ENCODE assay signal across 25 mouse cellular contexts in the genomic region with DNA sequence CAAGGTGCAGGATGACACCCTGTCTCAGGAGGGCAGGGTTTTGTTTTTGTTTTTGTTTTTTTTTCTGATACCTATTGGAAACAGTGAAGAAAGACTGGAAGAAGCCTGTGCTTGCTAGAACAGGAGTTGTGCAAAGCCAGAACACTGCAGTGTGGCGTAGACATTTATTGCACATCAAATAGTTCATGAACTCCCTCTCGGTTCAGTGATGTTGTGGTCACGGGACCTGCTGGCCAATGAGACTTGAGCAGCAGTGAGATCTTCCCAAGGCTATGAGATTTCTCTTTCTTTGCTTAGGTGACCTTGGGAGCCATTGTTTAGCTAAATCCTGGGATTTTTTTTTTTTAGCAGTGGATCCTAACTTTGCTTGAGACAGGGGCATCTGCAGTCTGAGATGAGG. TPM values are rescaled to one million over a fixed set of nuclear protein-coding genes. Genes with fewer than 3 reads are reported as not detected.
DNase-seq lines count a peak whose midpoint lies in the region; ATAC-seq and TF ChIP-seq lines count a peak whose summit lies in the region.
"Had no signal": no experiment of that assay in that cellular context is flagged by ENCODE, and none has a peak within 500 bp of the region (broad histone marks: within the 10 kb centered on the region; RNA-seq: fewer than 3 reads in every experiment).

No protein-coding gene starts in this region.

- H3K27me3 ChIP-seq in liver, embryonic 12.5 days (replicated peaks) = no peaks in the 10 kb centered on the region; the same call in 1 of the 2 replicates
- H3K27me3 ChIP-seq in liver, embryonic 11.5 days (replicated peaks; ENCODE audit: control insufficient read depth, insufficient read depth, low read length) = no peaks in the 10 kb centered on the region
- no peaks in the 10 kb centered on the region for H3K27me3 ChIP-seq in liver, embryonic 16.5 days (ENCODE audit: control insufficient read depth, insufficient read depth, low read depth, low read length)
- H3K27me3 ChIP-seq: forebrain, embryonic 13.5 days; heart, embryonic 13.5 days; hindbrain, embryonic 13.5 days had no signal

- H3K4me2 ChIP-seq in liver, embryonic 12.5 days = peak overlapping the region; percentile 36
- H3K4me2 ChIP-seq in liver, embryonic 11.5 days = no peak overlapping the region
- H3K4me2 ChIP-seq in liver, embryonic 16.5 days (ENCODE audit: low read depth, low read length) = peak overlapping the region; percentile 38
- H3K4me2 ChIP-seq: forebrain, embryonic 13.5 days; heart, embryonic 13.5 days; hindbrain, embryonic 13.5 days had no signal

- no peak for TF ChIP-seq CTCF in gastrocnemius, adult 2 months (IDR thresholded peaks at IDR 0.05)

- H3K4me1 ChIP-seq in liver, embryonic 12.5 days = no peaks in the 10 kb centered on the region
- H3K4me1 ChIP-seq in liver, embryonic 11.5 days (replicated peaks; ENCODE audit: control insufficient read depth, insufficient read depth, low read length) = no peaks in the 10 kb centered on the region
- no peaks in the 10 kb centered on the region; the same call in none of the 2 replicates for H3K4me1 ChIP-seq in liver, embryonic 16.5 days (ENCODE audit: control insufficient read depth, low read depth, low read length)
- H3K4me1 ChIP-seq: embryonic facial prominence, embryonic 10.5 days; forebrain, embryonic 13.5 days; hindbrain, embryonic 13.5 days had no signal

- H3K4me3 ChIP-seq in gastrocnemius, adult 2 months = 0 out of 2 replicates have a peak overlapping the region, but pooled peaks have one; percentile 23
- no peak overlapping the region for H3K4me3 ChIP-seq in liver, embryonic 12.5 days
- no peak overlapping the region for H3K4me3 ChIP-seq in liver, embryonic 11.5 days (ENCODE audit: low read depth, low read length)
- H3K4me3 ChIP-seq in liver, embryonic 16.5 days (ENCODE audit: low read depth, low read length) = peak overlapping the region; percentile 48
- H3K4me3 ChIP-seq: embryonic facial prominence, embryonic 10.5 days; forebrain, embryonic 13.5 days; heart, embryonic 13.5 days; hindbrain, embryonic 13.5 days had no signal

- H3K27ac ChIP-seq in gastrocnemius, adult 2 months = no peak overlapping the region
- peak overlapping the region; percentile 11; the same call in 1 of the 2 replicates for H3K27ac ChIP-seq in liver, embryonic 12.5 days
- H3K27ac ChIP-seq in liver, embryonic 11.5 days (ENCODE audit: low read depth, low read length) = no peak overlapping the region; the same call in 1 of the 2 replicates
- H3K27ac ChIP-seq in liver, embryonic 16.5 days (ENCODE audit: low read length) = 0 out of 2 replicates have a peak overlapping the region, but pooled peaks have one; percentile 3
- H3K27ac ChIP-seq: embryonic facial prominence, embryonic 10.5 days; forebrain, embryonic 13.5 days; heart, embryonic 13.5 days; hindbrain, embryonic 13.5 days; hindbrain, postnatal 0 days had no signal

- no peak for ATAC-seq in liver, embryonic 12.5 days
- no peak for ATAC-seq in liver, embryonic 11.5 days (replicated peaks; ENCODE audit: low FRiP score)
- no peak for ATAC-seq in liver, embryonic 16.5 days (ENCODE audit: low read depth)
- ATAC-seq: activated CD4-positive, CD25-positive, alpha-beta regulatory T cell, adult 4 months; CD4-positive, CD25-positive, alpha-beta regulatory T cell, adult 4 months; forebrain, embryonic 13.5 days; hindbrain, postnatal 0 days had no signal

- H3K36me3 ChIP-seq in liver, embryonic 12.5 days = peaks cover 4% of the 10 kb centered on the region
- no peaks in the 10 kb centered on the region for H3K36me3 ChIP-seq in liver, embryonic 11.5 days (ENCODE audit: control insufficient read depth, insufficient read depth, low read length)
- no peaks in the 10 kb centered on the region for H3K36me3 ChIP-seq in liver, embryonic 16.5 days (ENCODE audit: control insufficient read depth, insufficient read depth)
- H3K36me3 ChIP-seq: embryonic facial prominence, embryonic 10.5 days; heart, embryonic 13.5 days; hindbrain, embryonic 13.5 days had no signal

- H3K9ac ChIP-seq in liver, embryonic 12.5 days = no peak overlapping the region
- H3K9ac ChIP-seq in liver, embryonic 11.5 days (ENCODE audit: low read depth, low read length) = no peak overlapping the region
- H3K9ac ChIP-seq in liver, embryonic 16.5 days (ENCODE audit: low read depth, low read length) = no peak overlapping the region
- H3K9ac ChIP-seq: forebrain, embryonic 13.5 days; heart, embryonic 13.5 days; hindbrain, embryonic 13.5 days had no signal

- intact Hi-C loops in gastrocnemius, adult 2 months (cut with DNase I) = no loop called here

- no peaks in the 10 kb centered on the region for H3K9me3 ChIP-seq in liver, embryonic 12.5 days (replicated peaks)
- no peaks in the 10 kb centered on the region for H3K9me3 ChIP-seq in liver, embryonic 11.5 days (ENCODE audit: control insufficient read depth, low read length)
- H3K9me3 ChIP-seq in liver, embryonic 16.5 days (replicated peaks; ENCODE audit: control insufficient read depth, low read length) = no peaks in the 10 kb centered on the region
- H3K9me3 ChIP-seq: embryonic facial prominence, embryonic 10.5 days; forebrain, embryonic 13.5 days; heart, embryonic 13.5 days; hindbrain, embryonic 13.5 days had no signal

- DNase-seq in gastrocnemius, adult 2 months = no peak
- DNase-seq in gastrocnemius, adult 18-20 months (ENCODE audit: low spot score) = no peak
- DNase-seq in liver, embryonic 11.5 days (ENCODE audit: low spot score) = no peak
- DNase-seq in layer of hippocampus, postnatal 10 days (ENCODE audit: low spot score in 2 of 2) = no peak
- DNase-seq in kidney, postnatal 25 days = no peak
- DNase-seq: adrenal gland, postnatal 14 days; B cell, adult 2 months; cerebellum, adult 18-20 months; cerebellum, adult 9-11 months; gastrocnemius, postnatal 14 days had no signal

- WGBS in liver, embryonic 12.5 days (ENCODE audit: insufficient replicate concordance) = 51% methylated on average over 3 of the region's 3 CpGs
- 66% methylated on average over 3 of the region's 3 CpGs for WGBS in liver, embryonic 11.5 days
- WGBS in liver, embryonic 16.5 days (ENCODE audit: insufficient replicate concordance) = 48% methylated on average over 3 of the region's 3 CpGs

RNA-seq across cellular contexts. Expression of a gene that starts 2.3 kb away (rescaled TPM):
- total RNA-seq in gastrocnemius, adult 2 months (2021) = 1 to 10 TPM; 1.1 to 1.2 TPM
- 1 to 10 TPM in 1 of 2 experiments, under 1 TPM in 1; 0.94 to 2.4 TPM for total RNA-seq in gastrocnemius, adult 18-20 months (2021)
- polyA plus RNA-seq in liver, embryonic 12.5 days (2016; fragmentation: Nextera tagmentation; extraction: Ambion mirVana) = 6.7 and 8.1 TPM in 2 replicates
- 11.1 and 12.5 TPM in 2 replicates for polyA plus RNA-seq in liver, embryonic 11.5 days (2014; fragmentation: Nextera tagmentation; extraction: Ambion mirVana)
- polyA plus RNA-seq in liver, embryonic 16.5 days (2015; fragmentation: Nextera tagmentation; extraction: Ambion mirVana) = 13.7 and 18.1 TPM in 2 replicates
- under 1 TPM in 1 of 2 experiments, not detected in 1; 0.21 TPM for total RNA-seq in layer of hippocampus, postnatal 10 days (2021)
- total RNA-seq: hematopoietic stem cell, adult 5-6 weeks; MEL had no signal
- polyA plus RNA-seq: activated CD4-positive, CD25-positive, alpha-beta regulatory T cell, adult 4 months; CD4-positive, CD25-positive, alpha-beta regulatory T cell, adult 4 months; forebrain, embryonic 13.5 days; hindbrain, embryonic 13.5 days; hindbrain, postnatal 0 days had no signal

RNA-seq across cellular contexts. Expression of a gene that starts 31.0 kb away (rescaled TPM):
- not detected for total RNA-seq in gastrocnemius, adult 2 months (2021)
- total RNA-seq in gastrocnemius, adult 18-20 months (2021) = under 1 TPM in 1 of 2 experiments, not detected in 1; 0.07 TPM
- 17.0 and 18.7 TPM in 2 replicates for polyA plus RNA-seq in liver, embryonic 12.5 days (2016; fragmentation: Nextera tagmentation; extraction: Ambion mirVana)
- 7.2 and 8.8 TPM in 2 replicates for polyA plus RNA-seq in liver, embryonic 11.5 days (2014; fragmentation: Nextera tagmentation; extraction: Ambion mirVana)
- polyA plus RNA-seq in liver, embryonic 16.5 days (2015; fragmentation: Nextera tagmentation; extraction: Ambion mirVana) = 173 and 211 TPM in 2 replicates
- 1 to 10 TPM in 1 of 2 experiments, not detected in 1; 2.0 TPM for total RNA-seq in layer of hippocampus, postnatal 10 days (2021)
- total RNA-seq: MEL had no signal
- polyA plus RNA-seq: activated CD4-positive, CD25-positive, alpha-beta regulatory T cell, adult 4 months; embryonic facial prominence, embryonic 10.5 days; forebrain, embryonic 13.5 days had no signal

RNA-seq across cellular contexts. Expression of a gene that starts 36.7 kb away (rescaled TPM):
- 10 to 100 TPM; 75.0 to 80.8 TPM for total RNA-seq in gastrocnemius, adult 2 months (2021)
- 100 to 1,000 TPM in 1 of 2 experiments, 10 to 100 TPM in 1; 82.8 to 112 TPM for total RNA-seq in gastrocnemius, adult 18-20 months (2021)
- polyA plus RNA-seq in liver, embryonic 12.5 days (2016; fragmentation: Nextera tagmentation; extraction: Ambion mirVana) = 0.12 and 0.26 TPM in 2 replicates
- 0.14 and 0.60 TPM in 2 replicates for polyA plus RNA-seq in liver, embryonic 11.5 days (2014; fragmentation: Nextera tagmentation; extraction: Ambion mirVana)
- polyA plus RNA-seq in liver, embryonic 16.5 days (2015; fragmentation: Nextera tagmentation; extraction: Ambion mirVana) = 0.29 and 0.44 TPM in 2 replicates
- total RNA-seq in layer of hippocampus, postnatal 10 days (2021) = 1 to 10 TPM; 1.6 to 1.7 TPM
- total RNA-seq: MEL had no signal

RNA-seq across cellular contexts. Expression of a gene that starts 42.1 kb away (rescaled TPM):
- total RNA-seq in gastrocnemius, adult 2 months (2021) = not detected
- total RNA-seq in gastrocnemius, adult 18-20 months (2021) = not detected
- not detected in 2 replicates for polyA plus RNA-seq in liver, embryonic 12.5 days (2016; fragmentation: Nextera tagmentation; extraction: Ambion mirVana)
- not detected in 2 replicates for polyA plus RNA-seq in liver, embryonic 11.5 days (2014; fragmentation: Nextera tagmentation; extraction: Ambion mirVana)
- not detected in 2 replicates for polyA plus RNA-seq in liver, embryonic 16.5 days (2015; fragmentation: Nextera tagmentation; extraction: Ambion mirVana)
- total RNA-seq in layer of hippocampus, postnatal 10 days (2021) = not detected
- total RNA-seq: adrenal gland, adult 18-20 months; adrenal gland, postnatal 14 days; gastrocnemius, postnatal 14 days; heart, adult 8-10 months; hematopoietic stem cell, adult 5-6 weeks; hindbrain, postnatal 0 days; MEL had no signal
- polyA plus RNA-seq: embryonic facial prominence, embryonic 10.5 days; forebrain, embryonic 13.5 days; heart, embryonic 13.5 days; heart, postnatal 0 days; intestine, embryonic 14.5 days had no signal

Comparison
In these comparisons a context has a peak if more than half of its experiments do, and no peak if none do; other contexts are left out.
1. H3K27ac ChIP-seq: peak in liver, embryonic 12.5 days (single experiment) and liver, embryonic 16.5 days (single experiment); none in gastrocnemius, adult 2 months (single experiment) and liver, embryonic 11.5 days (single experiment).
2. H3K4me3 ChIP-seq: peak in gastrocnemius, adult 2 months (single experiment) and liver, embryonic 16.5 days (single experiment); none in liver, embryonic 12.5 days (single experiment) and liver, embryonic 11.5 days (single experiment).
3. RNA of a gene that starts 36.7 kb away (total RNA-seq): 82.8 to 112 TPM in gastrocnemius, adult 18-20 months and 75.0 to 80.8 TPM in gastrocnemius, adult 2 months; 1.6 to 1.7 TPM in layer of hippocampus, postnatal 10 days; every median in the first group is over 10 times any median in the second.